Mouse (Mus musculus) G1E (cell line): ENCODE measurements at regions not wholly inside any gene's neighbourhood (a gene's known extent, or its start where the extent isn't known, plus 50 kb on each side); places are given as distances from the start of the nearest gene placed in this dataset.

ENCODE experiments used
- ATAC-seq: 2 replicates; pipeline ENCODE4 v1.8.0; 2016; ENCODE audit warnings: mild to moderate bottlenecking; ENCODE audit not compliant: insufficient number of reproducible peaks, poor library complexity, low FRiP score, severe bottlenecking; ENCODE audit errors: extremely low read depth
- DNase-seq: peaks from one replicate; pipeline ENCODE4 v3.0.0; 2012; ENCODE audit warnings: low spot score
- H3K27me3 ChIP-seq: 2 replicates; pipeline ENCODE4 v1.6.1; 2012; ENCODE audit warnings: mild to moderate bottlenecking, low read length, inconsistent platforms; ENCODE audit not compliant: insufficient read depth
- H3K36me3 ChIP-seq: replicated peaks from 2 replicates; pipeline ENCODE3; 2012; ENCODE audit warnings: mild to moderate bottlenecking, inconsistent platforms
- H3K4me1 ChIP-seq: 2 replicates; pipeline ENCODE4 v1.6.1; 2012; ENCODE audit warnings: low read depth, low read length, inconsistent platforms, mixed read lengths; ENCODE audit not compliant: insufficient read depth
- H3K4me3 ChIP-seq: 2 replicates; pipeline ENCODE4 v1.5.1; 2012; ENCODE audit warnings: low read depth, mild to moderate bottlenecking, inconsistent platforms, low read length, moderate library complexity, mixed read lengths
- H3K9me3 ChIP-seq: replicated peaks from 2 replicates; pipeline ENCODE4 v1.6.1; 2012; ENCODE audit warnings: inconsistent platforms
- CTCF ChIP-seq: IDR thresholded peaks from 2 replicates; pipeline ENCODE4 v1.5.1; 2012; ENCODE audit warnings: low read depth, low read length, inconsistent platforms, mixed read lengths
- GATA1 ChIP-seq: IDR thresholded peaks from 2 replicates; pipeline ENCODE4 v1.6.1; 2012; ENCODE audit warnings: borderline replicate concordance, low read length, inconsistent platforms, mixed read lengths
- GATA2 ChIP-seq: IDR thresholded peaks from 2 replicates; pipeline ENCODE4 v1.6.1; 2012; ENCODE audit warnings: low read depth, low read length, inconsistent platforms, borderline replicate concordance
- POLR2AphosphoS5 ChIP-seq: IDR thresholded peaks from 2 replicates; pipeline ENCODE4 v1.6.1; 2012; ENCODE audit warnings: low read depth, low read length, inconsistent platforms; ENCODE audit not compliant: insufficient replicate concordance
- TAL1 ChIP-seq: conservative IDR thresholded peaks from 2 replicates; pipeline ENCODE4 v1.6.1; 2012; ENCODE audit warnings: low read depth, low read length, inconsistent platforms, mixed read lengths

DNA sequence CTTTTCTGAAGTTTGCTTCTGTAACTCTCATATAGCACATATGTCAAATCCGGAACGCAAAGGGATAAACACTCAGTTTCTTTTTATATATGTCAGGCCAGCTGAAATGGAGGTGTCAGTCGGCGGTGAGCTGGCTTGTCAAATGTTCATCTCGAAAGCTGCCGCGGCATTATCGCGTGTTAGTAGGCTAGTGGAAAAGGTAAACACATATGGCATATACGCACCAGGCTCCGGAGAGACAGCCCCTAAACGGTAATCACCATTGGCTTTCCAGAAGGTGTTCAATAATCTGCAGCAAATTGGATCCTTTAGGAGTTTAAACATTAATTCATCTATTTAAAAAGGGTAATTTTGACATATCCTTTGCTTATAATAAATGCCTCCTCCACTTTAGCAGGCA, 421.8 kb upstream of the Zeb2 start:
- Histone ChIP-seq H3K4me1 (no peaks in the 10 kb centered on the region), H3K9me3 (no peaks in the 10 kb centered on the region), H3K27me3 (no peaks in the 10 kb centered on the region), H3K36me3 (no peaks in the 10 kb centered on the region), H3K4me3 (no peak overlapping the region)
- TF ChIP-seq GATA2 (no peak), TAL1 (no peak), GATA1 (no peak), POLR2AphosphoS5 (no peak), CTCF (no peak)
- no peak for ATAC-seq
- DNase-seq, result no peak

DNA sequence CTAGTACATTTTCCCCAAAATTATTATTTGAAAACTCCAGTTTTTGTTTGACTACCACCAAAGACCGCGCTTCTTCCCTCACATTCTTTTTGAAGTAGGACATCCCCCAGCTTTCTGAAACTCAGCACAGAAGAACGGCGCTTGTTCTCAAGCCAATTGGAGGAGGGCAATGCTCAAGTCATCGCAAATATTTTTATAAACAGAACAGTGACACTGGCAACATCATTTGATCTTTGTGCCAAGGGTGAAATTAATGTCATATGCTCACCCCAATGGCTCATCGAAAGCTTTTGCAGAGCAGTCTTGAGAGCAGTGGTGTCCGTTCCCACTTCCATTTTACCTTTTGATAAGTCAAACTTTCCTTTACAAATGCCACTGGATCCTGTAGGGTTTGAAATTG, 420.5 kb upstream of the Zeb2 start:
- no peaks in the 10 kb centered on the region for H3K4me1 ChIP-seq
- H3K4me3 ChIP-seq, result no peak overlapping the region
- no peak for ATAC-seq
- H3K27me3 ChIP-seq, result no peaks in the 10 kb centered on the region
- no peaks in the 10 kb centered on the region for H3K36me3 ChIP-seq
- DNase-seq, result no peak
- TF ChIP-seq CTCF (no peak), GATA1 (no peak), GATA2 (no peak), POLR2AphosphoS5 (no peak), TAL1 (no peak)
- no peaks in the 10 kb centered on the region for H3K9me3 ChIP-seq

DNA sequence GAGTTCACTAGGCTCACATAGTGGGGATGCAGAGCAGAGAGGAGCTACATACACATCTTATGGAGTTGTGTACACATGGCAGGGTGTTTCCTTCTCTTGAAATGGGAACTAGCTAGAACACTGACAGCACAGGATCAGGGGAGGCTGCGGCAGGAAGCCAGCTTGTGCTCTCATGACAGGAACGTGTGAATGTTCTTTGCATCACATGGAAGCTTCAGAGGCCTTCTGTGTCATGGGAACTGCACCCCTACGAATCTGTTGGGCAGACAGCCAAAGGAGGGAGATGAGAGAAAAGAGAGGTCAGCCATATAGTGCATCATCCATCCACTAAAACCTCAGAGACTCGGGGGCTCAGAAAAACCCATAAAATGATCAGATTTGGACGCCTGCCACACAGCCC, 417.6 kb upstream of the Zeb2 start:
- Histone ChIP-seq H3K36me3 (no peaks in the 10 kb centered on the region), H3K4me3 (no peak overlapping the region), H3K9me3 (no peaks in the 10 kb centered on the region), H3K27me3 (no peaks in the 10 kb centered on the region), H3K4me1 (no peaks in the 10 kb centered on the region)
- DNase-seq (no peak), ATAC-seq (no peak)
- TF ChIP-seq POLR2AphosphoS5 (no peak), CTCF (no peak), TAL1 (no peak), GATA2 (no peak), GATA1 (no peak)

DNA sequence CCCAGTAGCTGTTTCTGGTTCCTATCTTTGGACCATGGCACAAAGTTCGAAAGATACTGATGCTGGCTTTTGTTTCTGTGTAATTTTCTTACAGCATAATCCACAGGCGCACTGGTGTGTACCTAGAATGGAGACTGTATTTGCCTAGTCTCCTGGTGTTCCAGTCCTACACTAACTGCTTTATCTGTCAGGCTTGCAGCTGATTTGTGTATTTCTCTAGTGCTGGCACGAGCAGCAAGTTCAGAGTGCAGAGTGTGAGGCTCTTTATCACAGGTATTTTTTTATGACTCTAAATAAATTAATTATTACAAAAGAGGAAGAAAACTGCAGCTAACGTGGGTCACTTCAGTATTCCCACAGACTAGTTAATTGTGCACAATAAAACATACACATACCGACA, 405.1 kb upstream of the Zeb2 start:
- Histone ChIP-seq H3K36me3 (no peaks in the 10 kb centered on the region), H3K4me3 (no peak overlapping the region), H3K9me3 (no peaks in the 10 kb centered on the region), H3K4me1 (no peaks in the 10 kb centered on the region), H3K27me3 (no peaks in the 10 kb centered on the region)
- DNase-seq (no peak), ATAC-seq (no peak)
- TF ChIP-seq POLR2AphosphoS5 (no peak), GATA1 (no peak), GATA2 (no peak), TAL1 (no peak), CTCF (no peak)

DNA sequence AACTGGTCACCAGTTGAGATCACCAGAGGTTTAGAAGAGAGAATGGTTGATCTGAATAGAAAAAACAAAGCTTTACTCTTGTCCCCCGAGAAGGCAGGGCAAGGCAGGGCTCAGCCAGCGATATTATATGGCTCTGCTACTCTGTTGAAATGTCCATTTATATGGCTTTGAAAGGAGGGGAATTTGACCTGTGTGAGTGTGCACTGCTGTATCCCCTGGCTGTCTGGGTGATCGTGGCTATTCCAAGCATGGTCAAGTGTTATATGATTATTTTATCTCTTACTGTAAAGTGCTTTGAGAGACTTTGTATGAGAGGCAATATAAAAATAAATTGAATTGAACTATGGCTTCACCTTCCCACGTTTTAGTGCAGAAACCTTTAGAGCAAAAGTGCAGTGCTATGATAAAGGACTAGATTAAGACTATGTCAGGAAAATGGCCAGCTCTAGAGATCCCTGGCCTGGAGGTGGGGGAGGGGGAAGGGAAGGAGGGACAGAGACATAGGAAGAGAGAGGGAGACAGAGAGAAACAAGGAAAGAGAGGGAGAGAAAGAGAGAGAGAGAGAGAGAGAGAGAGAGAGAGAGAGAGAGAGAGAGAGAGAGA, 402.5 kb upstream of the Zeb2 start:
- DNase-seq (no peak), ATAC-seq (no peak)
- Histone ChIP-seq H3K36me3 (no peaks in the 10 kb centered on the region), H3K4me3 (no peak overlapping the region), H3K9me3 (no peaks in the 10 kb centered on the region), H3K4me1 (no peaks in the 10 kb centered on the region), H3K27me3 (no peaks in the 10 kb centered on the region)
- TF ChIP-seq GATA2 (no peak), CTCF (no peak), GATA1 (no peak), TAL1 (no peak)

DNA sequence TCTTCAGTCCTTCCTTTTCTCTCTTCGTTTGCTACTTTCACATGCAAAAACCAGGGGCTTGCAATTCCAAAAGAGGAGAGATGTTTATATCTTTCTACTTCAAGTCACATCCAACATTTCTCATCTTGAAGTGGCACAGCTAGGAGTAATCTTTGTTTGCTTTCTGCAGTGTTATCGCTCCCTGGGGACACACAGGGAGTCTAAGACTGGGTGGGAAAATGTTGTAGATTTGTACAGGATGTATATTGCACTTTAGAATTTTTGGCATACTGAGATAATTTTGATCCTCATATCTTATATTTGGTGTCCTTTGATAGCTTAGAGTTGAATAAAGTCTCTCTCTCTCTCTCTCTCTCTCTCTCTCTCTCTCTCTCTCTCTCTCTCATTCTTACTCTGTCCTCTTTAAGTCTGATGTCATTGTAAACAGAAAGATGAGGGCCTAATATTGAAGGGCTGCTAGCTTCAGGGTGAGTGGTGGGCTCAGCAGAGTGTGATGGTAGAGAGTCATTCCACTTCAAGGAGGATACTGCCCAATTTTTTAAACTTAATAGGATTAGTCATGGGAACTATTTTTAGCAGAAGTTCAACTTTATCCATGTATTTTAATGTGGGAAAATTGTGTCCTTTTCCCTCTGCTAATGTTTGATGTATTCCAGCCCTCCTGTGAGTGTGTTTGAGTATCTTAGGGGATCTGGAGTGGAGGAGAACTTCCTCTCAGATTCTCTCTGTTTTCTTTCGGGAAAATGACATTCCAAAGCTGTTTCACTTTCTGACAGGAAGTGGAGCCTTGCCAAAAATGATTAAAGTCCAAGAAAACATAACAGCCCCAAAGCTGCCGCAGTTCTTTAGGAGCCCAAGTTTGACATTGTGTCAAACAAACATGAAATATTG, 397.3 kb upstream of the Zeb2 start:
- Histone ChIP-seq H3K4me3 (no peak overlapping the region), H3K36me3 (no peaks in the 10 kb centered on the region), H3K9me3 (no peaks in the 10 kb centered on the region), H3K27me3 (no peaks in the 10 kb centered on the region), H3K4me1 (no peaks in the 10 kb centered on the region)
- DNase-seq (no peak), ATAC-seq (no peak)
- TF ChIP-seq POLR2AphosphoS5 (no peak), CTCF (no peak), GATA1 (no peak), TAL1 (no peak), GATA2 (no peak)
